Mouse (Mus musculus) brain, embryonic 14.5 days (tissue): ENCODE results near the gene Mgea5.

ENCODE experiments used
- CTCF ChIP-seq: fragments of 200-500 bp; IDR thresholded peaks from 2 replicates; pipeline ENCODE4 v1.5.1; 2012; ENCODE audit warnings: inconsistent platforms, mild to moderate bottlenecking, moderate library complexity, borderline replicate concordance; ENCODE audit not compliant: insufficient read depth, insufficient read length; ENCODE audit errors: extremely low read depth
- POLR2A ChIP-seq: fragments of 200-500 bp; IDR thresholded peaks from 2 replicates; pipeline ENCODE4 v1.6.1; 2012; ENCODE audit warnings: mild to moderate bottlenecking, inconsistent platforms, borderline replicate concordance; ENCODE audit not compliant: poor library complexity, insufficient read depth, insufficient read length, severe bottlenecking; ENCODE audit errors: extremely low read depth

DNA sequence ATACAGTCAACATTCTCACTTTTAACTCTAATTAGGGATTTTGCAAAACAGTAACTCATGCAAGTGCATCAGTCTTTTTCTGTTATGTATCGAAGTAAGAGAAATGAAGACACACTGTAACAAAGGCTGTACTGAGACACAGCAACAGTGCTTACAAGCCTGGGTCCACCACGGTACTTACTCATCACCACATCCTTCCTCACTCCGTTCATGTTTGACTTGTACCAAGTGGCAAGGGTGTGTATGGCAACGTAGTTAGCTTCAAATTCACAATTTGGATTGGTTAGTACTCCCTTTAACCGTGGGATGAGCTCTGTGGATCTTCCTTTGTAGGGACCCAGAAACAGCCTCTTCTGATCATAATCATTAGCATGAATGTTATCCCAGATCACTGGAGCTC is 12.1 kb downstream of the Mgea5 start:
- TF ChIP-seq CTCF: no peak
- TF ChIP-seq POLR2A: no peak
